Mouse (Mus musculus) layer of hippocampus, adult 11-12 months (tissue): Measurements from ENCODE around the gene Tex30.
"Not testable (repeated sequence)": the region's sequence is repeated elsewhere in the genome, so short reads cannot be mapped to it uniquely, and the experiment has no call there.

Experiments used
- DNase-seq: peaks from one replicate; pipeline ENCODE4 v3.0.0; 2022; ENCODE audit warnings: low spot score

Tex30 gene

GRCm38 (mm10) chr1:44102259-44102717, at the start of gene Tex30:
Gene Tex30 (minus strand): TSS chr1:44102441.
- DNase-seq, result peak; percentile 92

GRCm38 (mm10) chr1:44148706-44149105, 46.5 kb upstream of the Tex30 start:
- DNase-seq, result no peak

- peak; percentile 86 for DNase-seq
These were observed 45.5 kb upstream of the Tex30 start, which contains the start of gene Ercc5 for GRCm38 (mm10) chr1:44147563-44148381. Gene Ercc5 (plus strand): TSS chr1:44147744.

- DNase-seq, result no peak
These were observed 40.5 kb upstream of the Tex30 start for GRCm38 (mm10) chr1:44142747-44143146.

GRCm38 (mm10) chr1:44140232-44140631, 38.0 kb upstream of the Tex30 start:
- DNase-seq, result no peak

GRCm38 (mm10) chr1:44129929-44130581, 27.8 kb upstream of the Tex30 start:
- DNase-seq, result no peak

GRCm38 (mm10) chr1:44125590-44125989, 23.3 kb upstream of the Tex30 start:
- no peak for DNase-seq

- no peak for DNase-seq
These were observed 20.0 kb upstream of the Tex30 start for GRCm38 (mm10) chr1:44122256-44122655.

- no peak for DNase-seq
These were observed 17.8 kb upstream of the Tex30 start for GRCm38 (mm10) chr1:44120074-44120406.

GRCm38 (mm10) chr1:44119201-44120073, 17.2 kb upstream of the Tex30 start:
- peak; percentile 80 for DNase-seq

GRCm38 (mm10) chr1:44118239-44119054, 16.2 kb upstream of the Tex30 start, which contains the start of the genes Kdelc1 and Bivm:
Gene Kdelc1 (minus strand): TSS chr1:44118808.
Gene Bivm (plus strand): TSS chr1:44118957.
- DNase-seq, result peak; percentile 95

GRCm38 (mm10) chr1:44117571-44117970, 15.3 kb upstream of the Tex30 start:
- no peak for DNase-seq

GRCm38 (mm10) chr1:44102939-44103338, 698 bp upstream of the Tex30 start:
- no peak for DNase-seq

GRCm38 (mm10) chr1:44101448-44102225, 604 bp downstream of the Tex30 start:
- DNase-seq, result peak; percentile 15

GRCm38 (mm10) chr1:44064625-44065024, 37.6 kb downstream of the Tex30 start:
- DNase-seq, result peak; percentile 75

GRCm38 (mm10) chr1:44063439-44063838, 38.8 kb downstream of the Tex30 start:
- DNase-seq, result no peak

GRCm38 (mm10) chr1:44061836-44062235, 40.4 kb downstream of the Tex30 start, which contains the start of gene Gm8251:
Gene Gm8251 (minus strand): TSS chr1:44061936.
- DNase-seq, result no peak

- no peak for DNase-seq
These were observed 44.4 kb downstream of the Tex30 start for GRCm38 (mm10) chr1:44057805-44058204.

GRCm38 (mm10) chr1:44046556-44046955, 55.7 kb downstream of the Tex30 start:
- no peak for DNase-seq

- not testable (repeated sequence) for DNase-seq
These were observed 56.6 kb downstream of the Tex30 start for GRCm38 (mm10) chr1:44045689-44046088.
